Mouse (Mus musculus): ENCODE measurements around the gene Cacng7.

GRCm38 (mm10) chr7:3299941-3300617 is 32.7 kb upstream of the Cacng7 start:
- TF ChIP-seq TCF12 (IDR thresholded peaks at IDR 0.05; ENCODE audit: insufficient read depth, poor library complexity, severe bottlenecking) (no peak), POLR2A (IDR thresholded peaks at IDR 0.05; ENCODE audit: insufficient read length, low read depth) (no peak), MYOD1 (IDR thresholded peaks at IDR 0.05; ENCODE audit: control insufficient read depth in 1 of 3, insufficient read length in 2 of 3, low read depth in 2 of 3) (no peak), SRF (IDR thresholded peaks at IDR 0.05; ENCODE audit: control insufficient read depth, insufficient read length, low read depth) (no peak), MAX (IDR thresholded peaks at IDR 0.05; ENCODE audit: low read depth) (no peak), CEBPB (IDR thresholded peaks at IDR 0.05; ENCODE audit: insufficient read depth, poor library complexity, severe bottlenecking) (no peak), MYOG (IDR thresholded peaks at IDR 0.05; ENCODE audit: control insufficient read depth in 1 of 3, insufficient read depth in 1 of 3, insufficient read length in 2 of 3, low read depth in 2 of 3) (no peak), TCF3 (IDR thresholded peaks at IDR 0.05; ENCODE audit: insufficient read length, low read depth) (no peak)
